Mouse (Mus musculus) layer of hippocampus, adult 2 months (tissue): Measurements from ENCODE around the gene Megf8. TPM values are rescaled to one million over a fixed set of nuclear protein-coding genes. Genes with fewer than 3 reads are reported as not detected.
"Not testable (repeated sequence)": the region's sequence is repeated elsewhere in the genome, so short reads cannot be mapped to it uniquely, and the experiment has no call there.

Source experiments
- DNase-seq, 2 experiments: peaks; one replicate each; pipeline ENCODE4 v3.0.0; 2022; ENCODE audit warnings: low spot score in 2 of 2
- H3K27ac ChIP-seq: fragments of 200-600 bp; 2 replicates; pipeline ENCODE4 v1.8.1; 2022
- H3K4me3 ChIP-seq: fragments of 200-600 bp; 2 replicates; pipeline ENCODE4 v1.8.1; 2022; ENCODE audit warnings: mild to moderate bottlenecking
- CTCF ChIP-seq: fragments of 200-600 bp; conservative IDR thresholded peaks from 2 replicates; pipeline ENCODE4 v1.8.1; 2022; ENCODE audit warnings: antibody characterized with exemption, mild to moderate bottlenecking, moderate library complexity
- total RNA-seq, 2 experiments: library from RNA; stranded (reverse); gene quantifications; 2 replicates each; pipeline ENCODE4 v1.2.3; 2021

The Megf8 gene
- total RNA-seq, 2 experiments from 2014 or later, result 96.9 to 100 TPM

DNA sequence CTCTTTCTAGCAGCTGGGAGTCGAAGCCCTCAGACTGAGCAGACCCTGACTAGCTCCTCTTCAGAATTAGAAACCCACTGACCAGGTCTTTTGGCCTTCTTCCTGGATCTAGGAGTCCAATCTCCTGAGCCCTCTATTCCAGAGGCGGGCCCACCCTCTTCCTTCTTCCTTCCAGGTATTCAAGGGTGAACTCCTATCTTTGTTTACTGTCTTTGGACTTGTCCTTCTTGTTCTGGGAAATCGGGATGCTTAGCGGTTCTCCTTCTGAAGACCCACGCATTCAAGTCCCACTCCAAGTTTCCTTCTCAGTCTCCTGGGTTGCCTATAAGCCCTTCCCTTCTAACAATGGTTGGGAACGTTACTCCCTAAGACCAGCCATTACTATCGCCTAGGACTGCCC, 72.0 kb downstream of the Megf8 start:
- no peak for DNase-seq
- Histone ChIP-seq H3K27ac (peak overlapping the region; percentile 37), H3K4me3 (no peak overlapping the region)
- TF ChIP-seq CTCF, result no peak

DNA sequence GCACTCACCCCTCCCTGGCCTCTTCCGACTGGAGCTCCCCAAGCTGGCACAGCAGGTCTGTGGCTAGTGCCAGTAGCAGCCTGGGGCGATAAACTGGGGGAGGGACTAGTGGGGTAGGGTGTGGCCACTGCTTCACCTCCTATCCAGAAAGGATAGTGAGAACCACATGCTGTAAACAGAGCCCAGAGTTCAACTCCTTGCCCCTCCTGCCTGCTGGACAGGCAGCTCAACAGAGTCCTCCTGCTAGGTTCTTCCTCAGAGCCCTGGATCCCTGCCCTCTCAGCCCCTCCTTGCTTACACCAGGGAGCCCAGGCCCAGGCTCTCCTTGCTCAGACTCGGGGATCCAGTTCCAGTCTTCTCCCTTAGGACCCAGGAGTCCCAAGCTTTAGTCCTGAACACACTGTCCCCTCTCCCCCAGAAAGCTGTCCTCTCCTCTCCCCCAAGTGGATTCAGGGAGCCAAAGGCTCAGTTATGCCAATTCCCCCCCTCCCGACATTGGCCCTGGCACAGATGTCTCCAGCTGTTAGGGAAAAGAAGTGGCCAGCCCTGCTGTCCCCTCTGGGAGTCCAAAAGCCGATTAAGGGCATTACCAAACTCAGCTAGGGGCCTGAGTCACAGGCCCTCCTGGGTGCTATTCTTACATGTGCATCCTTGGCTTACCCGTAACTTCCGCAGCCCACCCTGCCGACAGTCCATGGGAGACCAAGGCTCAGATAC, 73.2 kb downstream of the Megf8 start:
- H3K27ac ChIP-seq, result peak overlapping the region; percentile 37
- no peak for DNase-seq
- H3K4me3 ChIP-seq, result no peak overlapping the region

DNA sequence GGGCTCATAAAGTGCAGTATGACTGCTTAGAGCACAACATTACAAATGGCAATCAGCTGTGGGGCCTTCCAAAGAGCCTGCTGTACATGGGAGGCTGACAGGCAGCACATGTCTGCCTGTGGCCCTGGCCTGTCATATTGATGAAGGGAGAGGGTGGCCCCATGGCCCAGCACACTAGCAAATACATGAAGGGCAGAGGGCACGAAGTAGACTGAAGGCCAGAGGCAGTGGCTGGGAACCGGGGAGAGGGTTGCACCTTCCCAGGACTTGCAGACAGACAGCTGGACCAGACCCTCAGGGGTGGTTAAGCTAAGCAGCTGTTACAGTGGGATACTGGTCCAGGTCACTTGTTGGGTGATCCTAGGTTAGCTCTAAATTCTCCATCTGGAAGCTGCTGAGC, 74.0 kb downstream of the Megf8 start:
- Histone ChIP-seq H3K4me3 (no peak overlapping the region), H3K27ac (peak overlapping the region; percentile 37; the same call in 1 of the 2 replicates)
- no peak for TF ChIP-seq CTCF
- no peak for DNase-seq

More for the DNA sequence above, 73.2 kb downstream of the Megf8 start:
- no peak for TF ChIP-seq CTCF

DNA sequence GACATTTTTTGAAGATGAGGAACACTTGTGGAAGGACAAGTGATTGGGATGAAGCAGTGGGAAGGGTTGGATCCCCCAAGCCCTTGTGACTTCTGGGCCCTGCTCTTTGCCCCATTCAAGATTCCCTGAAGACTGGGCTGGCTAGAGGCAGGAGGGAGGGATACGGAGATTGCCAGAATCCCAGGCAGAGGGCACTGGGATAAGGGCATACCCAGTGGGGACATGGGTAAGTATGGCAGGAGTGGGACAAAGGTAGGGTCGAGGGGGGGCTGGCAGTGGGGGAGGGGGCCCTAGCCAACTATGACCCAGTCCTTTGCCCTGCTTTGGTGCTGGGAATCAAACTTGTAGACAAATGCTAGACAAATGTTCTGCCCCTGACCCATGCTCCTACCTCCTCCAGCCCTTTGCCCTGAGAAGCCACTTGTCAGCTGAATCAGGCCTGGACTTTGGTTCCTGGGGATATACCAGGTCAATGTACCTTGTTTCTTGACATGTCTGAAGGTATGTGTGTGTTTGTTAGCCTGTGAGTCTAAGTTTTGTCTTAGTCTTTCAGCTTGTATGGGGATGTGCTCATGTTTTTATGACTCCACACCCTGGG, 75.0 kb downstream of the Megf8 start:
- no peak overlapping the region for H3K4me3 ChIP-seq
- H3K27ac ChIP-seq, result no peak overlapping the region
- TF ChIP-seq CTCF, result no peak
- no peak for DNase-seq

DNA sequence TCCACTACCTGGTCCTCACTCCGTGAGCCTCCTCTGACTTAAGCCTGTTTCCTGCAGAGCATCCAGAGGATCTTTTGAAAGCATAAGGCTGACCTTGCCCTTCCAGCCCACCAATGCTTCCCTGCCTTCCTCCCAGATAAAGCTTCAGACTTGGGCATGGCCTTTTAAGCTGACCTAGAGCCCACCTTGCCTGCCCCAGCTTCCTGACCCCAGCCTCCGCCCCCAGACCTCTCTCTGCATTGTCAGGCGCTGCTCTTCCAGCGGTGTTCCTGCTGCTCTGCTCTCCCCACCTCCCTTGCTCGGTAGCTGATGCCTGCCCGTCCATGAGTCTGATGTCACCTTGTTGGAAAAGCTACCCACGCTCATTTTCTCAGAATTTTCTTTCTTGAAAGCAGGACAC, 75.9 kb downstream of the Megf8 start:
- Histone ChIP-seq H3K27ac (0 out of 2 replicates have a peak overlapping the region, but pooled peaks have one; percentile 29), H3K4me3 (no peak overlapping the region)
- peak in 1 of 2 experiments; percentile 9 for DNase-seq
- no peak for TF ChIP-seq CTCF

DNA sequence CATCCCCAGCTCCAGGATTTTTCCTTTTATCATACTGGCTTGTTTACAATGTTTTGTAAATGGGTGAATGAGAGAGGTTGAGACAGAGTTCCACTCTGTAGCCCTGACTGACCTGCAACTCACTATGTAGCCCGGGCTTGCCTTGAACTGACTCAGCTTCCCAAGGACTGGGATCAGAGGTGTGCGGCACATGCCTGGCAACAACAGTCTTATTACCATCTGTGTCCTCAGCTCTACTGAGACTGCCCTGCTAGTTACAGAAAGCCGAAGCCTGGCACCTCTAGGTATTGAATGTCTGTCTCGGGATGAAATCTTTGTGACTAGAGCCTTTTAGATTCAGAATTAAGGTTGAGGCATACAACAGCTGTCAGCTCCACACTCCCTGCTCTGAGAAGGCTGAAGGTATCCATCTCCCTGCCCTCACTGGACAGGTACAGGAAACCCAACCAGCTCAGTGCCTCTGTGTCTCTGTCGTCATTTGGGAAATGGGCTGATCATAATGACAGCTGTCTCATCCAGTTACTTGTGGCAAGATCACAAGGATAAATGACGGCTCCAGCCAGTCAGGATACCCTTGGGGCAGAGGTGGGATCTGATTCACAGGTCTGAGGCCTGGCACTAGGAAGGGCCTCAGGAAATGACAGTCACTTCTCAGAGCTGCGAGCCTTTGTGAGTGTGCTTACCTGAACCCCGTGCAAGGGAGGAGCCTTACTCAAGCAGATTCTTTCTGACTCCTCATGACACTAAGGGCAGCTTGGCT, 76.7 kb downstream of the Megf8 start:
- H3K4me3 ChIP-seq, result no peak overlapping the region
- peak overlapping the region; percentile 78; the same call in 1 of the 2 replicates for H3K27ac ChIP-seq
- peak in 1 of 2 experiments; percentile 6 for DNase-seq
- no peak for TF ChIP-seq CTCF

DNA sequence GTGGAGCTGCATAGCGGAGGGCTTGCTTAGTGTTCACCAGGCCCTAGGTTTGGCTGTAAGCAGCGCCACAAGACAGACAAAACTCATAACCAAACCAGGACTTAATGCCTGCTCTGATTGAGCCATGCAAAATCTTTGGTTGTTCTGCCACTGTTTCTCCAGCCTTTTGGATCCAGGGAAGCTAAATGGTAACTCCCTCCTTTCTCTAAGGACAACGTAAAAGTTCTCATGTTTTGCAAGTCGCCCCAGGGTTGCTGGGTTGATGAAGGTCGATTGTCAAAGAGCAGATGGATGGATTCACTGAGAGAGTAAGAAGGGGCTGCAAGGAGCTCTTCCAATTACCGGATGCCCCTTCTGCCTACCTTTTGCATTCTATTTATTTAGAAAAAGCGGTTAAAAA, 77.8 kb downstream of the Megf8 start:
- H3K4me3 ChIP-seq, result peak overlapping the region; percentile 78
- DNase-seq, result no peak
- TF ChIP-seq CTCF, result no peak
- H3K27ac ChIP-seq, result peak overlapping the region; percentile 78

DNA sequence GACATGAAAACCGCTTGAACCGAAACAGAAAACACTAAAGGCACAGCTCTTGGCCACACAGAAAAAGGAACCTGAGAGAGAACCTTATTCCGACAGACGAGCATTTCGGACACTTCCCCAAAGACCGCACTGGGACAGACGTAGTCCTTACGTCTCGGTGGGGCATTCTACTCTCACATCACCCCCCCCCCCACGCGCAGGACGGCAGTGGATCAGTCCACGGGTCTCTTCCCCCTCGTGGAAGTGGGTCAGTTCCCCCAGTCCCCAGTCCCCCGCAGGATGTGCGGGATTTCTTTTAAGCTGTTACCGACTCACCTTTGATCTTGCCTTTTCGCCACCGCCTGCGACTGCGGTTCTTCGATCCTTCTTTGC, 78.2 kb downstream of the Megf8 start:
- no peak for DNase-seq
- H3K4me3 ChIP-seq, result peak overlapping the region; percentile 78
- peak overlapping the region; percentile 78 for H3K27ac ChIP-seq
- TF ChIP-seq CTCF, result no peak

DNA sequence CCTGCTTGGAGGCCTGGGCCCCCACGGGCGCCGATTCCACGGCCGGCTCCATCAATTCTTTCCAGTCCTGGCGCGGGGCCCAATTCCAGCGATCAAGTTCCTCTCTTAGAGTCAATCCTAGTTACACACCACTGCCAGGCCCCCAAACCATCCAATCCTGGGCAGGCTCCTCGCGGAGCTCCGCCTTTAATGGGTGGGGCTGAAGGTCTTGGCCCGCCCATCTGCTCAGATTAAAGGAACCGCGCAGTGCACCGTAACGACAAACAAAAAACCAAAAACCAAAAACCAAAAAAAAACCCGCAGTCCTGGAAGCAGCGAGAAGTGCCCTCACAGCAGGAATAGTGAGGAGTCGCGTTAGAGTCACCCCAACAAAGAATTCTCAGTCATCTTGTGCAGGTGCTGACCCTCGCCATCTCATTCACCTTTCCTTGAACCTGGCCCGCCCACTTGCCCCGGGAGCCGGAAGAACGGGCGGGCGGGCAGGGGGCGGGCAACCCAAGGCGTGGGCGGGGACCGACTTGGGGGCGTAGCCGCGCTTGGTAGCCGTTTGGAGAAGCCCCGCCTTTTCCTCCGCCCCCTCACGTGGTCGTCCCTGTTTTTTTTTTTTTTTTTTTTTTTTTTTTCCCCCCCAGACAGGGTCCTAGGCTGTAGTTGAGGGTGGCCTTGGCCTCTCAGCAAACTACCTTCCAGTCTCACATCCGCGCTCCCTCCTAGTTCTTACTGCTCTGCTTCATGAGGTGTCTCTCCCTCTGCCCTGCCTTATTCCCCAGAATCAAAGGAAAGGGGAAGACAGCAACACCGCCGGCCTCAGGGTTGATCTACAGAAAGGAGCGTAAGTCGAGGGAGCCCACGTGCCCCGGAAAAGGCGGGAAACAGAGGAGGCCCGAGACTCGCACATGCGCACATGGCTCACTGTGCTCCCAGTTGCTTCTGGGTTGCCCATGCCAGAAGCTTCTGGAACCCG, 78.9 kb downstream of the Megf8 start:
- TF ChIP-seq CTCF, result no peak
- peak overlapping the region; percentile 78 for H3K27ac ChIP-seq
- H3K4me3 ChIP-seq, result peak overlapping the region; percentile 78
- peak; percentile 95 to 96 for DNase-seq

DNA sequence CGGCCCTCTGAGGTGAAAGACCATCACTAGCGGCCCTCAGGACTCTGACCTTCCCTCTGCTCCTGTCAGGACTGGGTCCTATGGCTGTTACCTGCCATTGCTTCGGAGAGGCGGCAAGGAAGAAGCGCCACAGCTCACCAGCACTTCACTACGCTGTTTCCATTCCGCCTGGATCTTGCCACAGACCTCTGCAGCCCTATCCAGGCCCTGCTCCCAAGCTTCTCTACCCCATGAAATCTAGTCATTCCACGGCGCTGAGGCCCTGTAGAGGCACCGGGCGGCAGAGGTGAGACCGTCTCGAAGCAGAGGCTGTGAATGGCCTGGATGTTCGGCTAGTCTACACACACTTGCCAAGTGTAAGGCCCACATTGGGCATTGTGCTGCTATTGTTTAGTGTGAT, 79.7 kb downstream of the Megf8 start:
- H3K27ac ChIP-seq, result peak overlapping the region; percentile 78
- TF ChIP-seq CTCF, result no peak
- DNase-seq, result no peak
- H3K4me3 ChIP-seq, result peak overlapping the region; percentile 78; the same call in 1 of the 2 replicates

DNA sequence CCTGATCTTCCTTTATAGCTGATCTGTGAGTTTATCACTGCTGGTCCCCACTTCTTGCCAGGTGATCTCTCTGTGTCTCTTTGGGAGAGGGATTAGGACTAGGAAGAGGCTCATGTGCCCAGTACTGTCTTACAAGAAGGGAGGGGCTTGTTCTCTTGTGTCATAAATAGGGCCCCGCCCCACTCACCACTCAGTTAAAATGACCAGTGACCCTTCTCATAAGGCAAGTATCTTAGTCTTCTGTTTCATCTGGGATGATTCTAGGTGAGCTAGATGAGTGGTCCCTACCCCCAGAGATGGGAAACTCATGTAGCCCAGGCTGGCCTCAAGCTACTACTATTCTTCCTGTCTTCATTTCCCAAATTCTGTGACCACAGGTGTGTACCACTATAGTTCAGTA, 81.6 kb downstream of the Megf8 start, which contains the start of gene Lipe:
TSS of gene Lipe (minus strand) at position 101 of the 400 bp plus-strand sequence.
- Histone ChIP-seq H3K27ac (no peak within 1 kb of the TSS), H3K4me3 (no peak within 1 kb of the TSS)
- no peak for DNase-seq
- TF ChIP-seq CTCF, result no peak

DNA sequence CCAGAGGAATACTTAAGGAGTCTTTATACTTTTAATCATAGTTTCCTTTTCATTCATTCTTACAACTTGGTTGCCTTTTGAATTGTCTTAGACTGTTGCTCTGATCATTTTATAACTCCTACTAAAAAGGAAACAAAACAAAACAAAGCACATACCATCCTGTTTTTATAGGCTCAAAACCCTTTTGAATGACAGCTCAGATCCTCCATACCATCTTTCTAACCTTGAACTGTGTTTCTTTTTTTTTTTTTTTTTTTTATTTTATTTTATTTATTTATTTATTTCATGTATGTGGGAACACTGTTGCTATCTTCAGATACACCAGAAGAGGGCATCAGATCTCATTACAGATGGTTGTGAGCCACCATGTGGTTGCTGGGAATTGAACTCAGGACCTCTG, 82.1 kb downstream of the Megf8 start:
- H3K4me3 ChIP-seq, DNase-seq: not testable (repeated sequence)

More for the DNA sequence above, 82.1 kb downstream of the Megf8 start:
- TF ChIP-seq CTCF, result 0 out of 2 replicates have a peak, but pooled peaks have one; percentile 9
- not testable (repeated sequence) for H3K27ac ChIP-seq
